Mouse (Mus musculus): ENCODE results near the gene Rybp.
A peak's percentile ranks its signal among the peaks of the same experiment; 100 is the strongest.

Rybp gene

DNA sequence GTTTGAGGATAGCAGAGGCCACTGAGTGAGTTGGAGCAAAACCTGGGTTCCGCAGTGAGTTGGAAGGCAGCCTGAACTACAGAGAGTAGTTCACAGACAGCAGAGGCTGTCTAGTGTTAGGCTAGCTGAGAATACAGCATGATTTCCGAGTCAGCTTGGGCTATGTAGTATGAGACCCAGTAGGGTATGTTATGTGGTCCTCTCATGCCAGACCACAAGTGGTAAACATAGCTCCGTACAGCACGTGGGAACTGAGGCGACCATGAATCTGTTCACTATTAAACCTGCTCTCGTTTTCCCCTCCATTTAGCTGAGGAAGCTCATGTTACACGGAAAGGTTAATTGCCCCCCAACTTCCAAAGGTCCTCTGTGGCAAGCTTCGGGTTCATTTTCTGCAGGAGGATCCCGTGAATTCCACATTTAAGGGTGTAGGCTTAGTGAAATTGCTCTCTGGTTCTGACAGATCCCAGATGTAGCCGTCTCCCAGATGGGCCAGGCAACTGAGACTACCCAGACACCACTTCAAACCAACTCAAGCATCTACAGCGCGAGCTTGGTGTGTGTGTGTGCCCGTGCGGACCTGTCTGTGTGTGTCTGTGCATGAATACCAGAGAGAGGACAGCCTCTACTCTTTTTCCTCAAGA lies 66.2 kb downstream of the Rybp start:
- DNase-seq (ENCODE audit: low read depth, low spot score), result no peak

DNA sequence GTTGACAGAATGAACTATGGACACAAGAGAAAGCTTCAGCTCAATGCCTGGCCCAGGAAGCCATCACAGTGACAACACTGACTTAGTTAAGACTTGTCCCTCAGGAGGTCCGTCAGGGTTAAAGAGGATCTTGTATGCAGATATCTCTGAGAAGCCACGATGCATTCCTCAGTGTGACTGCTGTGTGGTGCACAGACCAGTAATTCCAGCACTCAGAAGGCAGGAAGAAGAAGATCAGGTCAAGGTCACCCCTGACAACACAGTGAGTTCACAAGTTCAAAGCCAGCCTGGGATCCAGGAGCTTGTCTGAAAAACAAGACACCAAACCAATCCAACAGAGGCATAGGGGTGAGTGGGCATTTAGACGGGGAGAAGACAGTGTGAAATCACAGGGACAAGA lies 67.3 kb downstream of the Rybp start:
- no peak for DNase-seq (ENCODE audit: low read depth, low spot score)

DNA sequence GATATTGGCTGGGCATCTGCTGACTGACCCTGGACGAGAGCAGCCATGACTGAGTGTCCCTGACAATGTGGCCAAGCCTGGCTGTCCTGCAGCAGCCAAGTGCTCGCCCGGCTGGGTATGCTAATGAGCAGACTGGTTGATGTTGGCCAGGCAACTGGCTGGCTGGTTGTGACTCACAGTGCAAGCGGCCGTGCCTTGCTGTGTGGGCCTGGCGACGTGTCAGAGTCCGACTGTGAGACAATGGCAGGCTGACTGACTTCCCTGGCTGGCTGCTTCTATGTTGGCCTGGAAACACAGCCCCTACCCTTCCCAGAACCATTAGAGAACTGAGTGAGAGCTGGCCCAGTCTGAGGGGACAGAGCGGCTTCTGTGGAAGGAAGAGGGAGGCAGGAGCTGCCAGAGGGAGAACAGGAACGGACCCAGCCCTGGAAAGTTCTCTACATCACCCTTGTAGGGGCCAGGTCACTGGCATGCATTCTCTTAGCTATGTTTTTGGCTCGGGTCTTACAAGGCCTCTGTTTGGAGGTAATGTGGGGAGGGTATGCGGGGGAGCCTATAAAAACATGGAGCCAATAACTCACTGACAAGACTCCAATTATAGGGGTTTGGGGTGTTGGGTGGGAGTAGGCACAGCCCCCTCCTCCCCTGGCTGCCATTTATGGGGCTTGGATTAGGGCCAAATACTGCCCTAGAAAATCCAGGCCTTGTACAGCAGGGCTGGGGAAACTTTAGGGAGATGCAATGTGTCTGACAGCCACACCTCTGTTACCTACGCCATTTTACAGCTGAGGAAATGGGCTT lies 68.5 kb downstream of the Rybp start:
- peak; percentile 95 for DNase-seq (ENCODE audit: low read depth, low spot score)

DNA sequence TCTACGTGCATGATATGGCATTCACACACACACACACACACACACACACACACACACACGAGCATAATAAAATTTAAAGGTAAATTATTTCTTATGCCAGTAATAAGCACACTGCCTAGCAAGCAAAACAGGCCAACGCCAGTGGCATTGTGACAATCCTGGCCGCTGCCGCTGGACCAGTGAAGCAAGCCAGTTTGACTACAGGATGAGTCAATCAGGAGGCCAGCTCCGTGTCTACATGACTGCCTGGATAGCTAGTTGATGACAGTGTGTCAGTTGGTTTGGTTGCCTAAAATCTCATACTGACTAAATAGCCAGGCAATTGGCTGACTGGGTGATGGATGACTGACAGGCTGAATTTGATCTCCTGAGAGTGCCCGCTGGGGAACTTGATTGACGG lies 69.8 kb downstream of the Rybp start:
- DNase-seq (ENCODE audit: low read depth, low spot score), result no peak

DNA sequence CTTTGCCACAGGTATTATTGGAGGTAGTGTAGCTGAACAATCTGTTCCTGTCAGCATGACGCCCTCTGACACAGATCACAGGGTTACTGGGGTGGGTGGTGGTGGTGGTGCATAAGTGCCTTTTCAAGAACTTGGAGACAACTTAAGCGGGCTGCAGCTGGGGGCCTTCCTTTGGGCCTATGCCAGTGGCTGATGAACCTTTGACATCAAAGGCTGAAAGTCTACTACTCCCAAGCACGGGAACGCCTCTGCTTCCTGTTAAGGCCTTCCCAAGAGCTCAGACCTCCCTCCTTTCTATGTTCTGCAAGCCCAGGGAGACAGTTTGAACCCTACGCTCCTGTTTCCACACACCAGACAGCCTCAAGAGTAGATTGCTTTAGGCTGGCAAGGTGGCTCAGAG lies 70.3 kb downstream of the Rybp start:
- DNase-seq (ENCODE audit: low read depth, low spot score), result no peak

DNA sequence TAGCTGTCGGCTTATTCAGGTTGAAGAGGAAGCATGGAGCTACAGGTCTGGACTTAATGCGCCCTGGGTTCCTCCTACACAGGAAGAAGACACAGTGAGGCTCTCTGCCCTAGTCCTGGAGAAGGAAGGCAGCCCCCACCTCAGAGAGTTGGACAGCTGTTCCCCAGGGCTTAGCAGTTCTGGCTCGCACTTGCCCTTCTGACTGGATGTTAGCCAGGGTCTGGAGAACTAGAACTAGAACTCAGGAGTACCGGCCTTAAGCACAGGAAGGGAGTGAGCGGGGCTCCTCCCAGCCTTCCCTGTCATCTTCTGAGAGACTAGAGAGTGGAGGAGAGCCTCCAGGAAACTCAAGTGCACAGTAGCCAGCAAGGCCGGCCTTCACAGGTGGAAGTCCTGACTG lies 71.5 kb downstream of the Rybp start:
- no peak for DNase-seq (ENCODE audit: low read depth, low spot score)

DNA sequence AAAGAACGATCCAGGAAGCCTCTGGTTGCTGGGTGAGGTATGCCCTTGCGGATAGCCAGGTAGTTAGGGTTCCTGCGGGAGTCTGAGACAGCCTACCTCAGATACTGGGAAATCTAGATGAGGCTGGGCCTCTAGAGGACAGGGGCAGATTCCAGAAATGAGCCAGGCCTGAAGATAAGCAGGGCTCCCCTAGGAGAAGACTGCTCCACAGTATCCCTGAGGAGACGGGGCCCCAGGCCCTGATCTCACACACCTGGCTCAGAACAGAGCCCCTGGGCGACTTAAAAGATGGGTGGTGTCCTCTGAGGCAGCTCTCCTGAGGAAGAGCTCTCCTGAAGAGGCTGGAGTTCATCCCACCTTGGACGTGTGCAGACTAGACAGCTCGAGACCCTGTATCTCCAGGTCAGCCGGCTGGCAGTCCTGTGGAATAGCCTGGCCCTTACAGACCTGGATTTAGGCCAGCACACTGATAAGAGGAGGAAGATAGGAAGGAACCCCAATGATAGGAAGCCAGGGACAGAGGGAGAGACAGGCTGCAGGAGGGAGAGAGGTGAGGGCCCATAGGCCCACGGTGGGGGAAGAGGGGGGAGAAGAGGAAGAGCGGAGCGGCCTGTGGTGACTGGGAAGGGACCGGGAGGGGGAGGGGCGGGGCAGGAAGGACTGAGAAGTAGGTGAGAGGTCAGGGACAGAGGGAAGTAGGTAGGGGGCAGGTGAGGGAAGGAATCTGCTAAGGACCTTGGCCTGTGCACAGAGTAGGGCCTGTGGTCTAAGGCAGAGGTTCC lies 73.0 kb downstream of the Rybp start:
- no peak for DNase-seq (ENCODE audit: low read depth, low spot score)

DNA sequence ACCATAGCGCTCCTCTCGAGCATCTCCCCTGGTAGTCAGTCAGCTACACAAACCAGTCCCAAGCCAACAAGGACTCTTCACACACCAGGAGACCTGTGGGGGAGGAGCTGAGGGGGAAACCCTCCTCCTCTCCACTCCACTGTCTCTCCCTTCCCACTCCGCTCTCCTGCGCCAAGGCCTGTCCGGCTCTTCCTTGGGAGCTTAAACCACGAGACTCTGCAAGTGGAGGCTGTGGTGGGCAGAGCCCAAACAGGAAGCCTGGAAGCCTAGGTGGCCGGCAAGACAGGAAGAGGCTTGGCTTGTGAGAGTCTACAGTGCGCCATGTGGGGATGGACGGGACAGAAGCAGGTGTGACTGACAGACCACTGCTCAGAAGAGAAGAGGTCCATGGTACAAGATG lies 73.7 kb downstream of the Rybp start:
- DNase-seq (ENCODE audit: low read depth, low spot score), result no peak

DNA sequence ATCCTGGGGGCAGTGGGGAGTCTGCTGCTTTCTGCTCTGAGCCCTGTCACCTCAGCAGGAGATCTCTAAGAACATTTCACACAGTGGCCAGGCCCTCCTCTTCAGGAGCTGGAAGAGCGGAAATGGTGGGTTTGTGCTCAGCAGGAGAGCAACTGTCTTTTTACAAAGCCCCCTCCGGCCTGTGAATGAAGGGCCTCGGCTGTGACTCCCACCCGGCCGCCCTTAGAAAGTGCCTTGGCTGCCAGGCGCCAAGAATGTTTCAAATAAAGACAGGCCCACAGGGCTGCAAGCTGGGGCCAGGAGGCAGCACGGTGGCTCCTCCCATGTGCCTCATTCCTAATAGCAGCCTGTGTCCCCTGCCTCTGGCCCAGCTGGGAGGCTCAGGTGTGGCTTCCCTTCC lies 74.5 kb downstream of the Rybp start:
- no peak for DNase-seq (ENCODE audit: low read depth, low spot score)

DNA sequence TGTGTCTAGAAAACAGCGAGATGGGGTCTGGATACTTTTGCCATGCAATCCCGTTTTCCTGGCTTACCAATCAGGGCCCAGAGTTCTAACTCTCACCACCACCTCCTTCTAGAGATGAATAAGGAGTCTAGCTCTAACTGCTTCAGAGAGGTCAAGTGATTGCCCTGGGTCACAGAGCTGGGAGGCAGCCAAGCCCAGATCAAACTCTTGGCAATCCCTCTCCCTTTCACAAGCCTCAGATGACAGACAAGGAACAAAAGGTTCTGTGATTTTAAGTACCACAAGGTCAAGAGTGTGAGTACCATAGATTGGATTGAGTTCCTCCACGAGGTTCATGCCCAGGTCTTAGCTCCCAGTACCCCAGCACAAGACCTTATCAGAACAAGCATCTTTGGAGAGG lies 75.6 kb downstream of the Rybp start:
- no peak for DNase-seq (ENCODE audit: low read depth, low spot score)

DNA sequence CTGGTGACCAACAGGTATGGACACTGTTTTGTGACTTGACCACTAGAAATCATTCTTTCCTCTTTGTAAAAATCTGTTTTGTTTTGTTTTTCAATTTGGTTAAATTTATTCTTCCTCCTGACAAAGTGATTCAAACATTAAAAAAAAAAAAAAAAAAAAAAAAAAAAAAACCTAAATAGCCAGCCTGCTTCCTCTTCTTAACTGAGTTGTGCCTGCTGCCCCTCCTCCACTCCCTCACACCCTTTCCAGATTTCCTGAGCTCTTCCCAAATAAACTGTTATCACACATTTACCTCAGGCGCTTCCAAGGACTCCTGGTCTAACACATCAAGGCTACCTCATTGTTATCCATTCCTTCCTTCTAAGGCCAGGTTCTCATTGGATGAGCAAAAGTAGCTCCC lies 76.8 kb downstream of the Rybp start:
- DNase-seq (ENCODE audit: low read depth, low spot score), result no peak

DNA sequence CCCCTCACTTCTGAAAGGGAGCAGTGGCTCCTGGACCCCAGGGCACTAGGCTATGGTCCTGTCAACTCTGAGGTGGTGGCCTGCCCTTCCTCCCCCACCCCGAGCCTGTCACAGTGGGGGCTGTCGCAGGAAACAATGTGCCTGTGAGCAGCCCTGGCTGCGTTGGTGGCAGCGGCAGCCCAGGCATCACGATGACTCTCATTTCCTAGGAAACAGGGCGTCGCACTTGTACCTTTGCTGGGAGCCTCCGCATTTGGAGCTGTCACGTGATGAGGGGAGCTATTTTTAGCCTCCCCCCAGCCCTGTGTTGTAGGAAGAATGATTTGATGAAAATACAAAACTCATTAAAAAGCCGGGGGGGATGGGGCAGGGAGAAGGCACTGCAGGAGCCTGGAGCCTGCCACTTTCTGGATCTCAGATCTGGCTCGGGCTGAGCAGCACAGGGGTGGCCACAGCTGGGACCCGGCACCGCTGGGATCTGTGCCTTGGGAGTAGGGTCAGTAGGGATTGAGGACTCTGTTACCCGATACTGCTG lies 80.5 kb downstream of the Rybp start:
- DNase-seq (ENCODE audit: low read depth, low spot score), result peak; percentile 95

DNA sequence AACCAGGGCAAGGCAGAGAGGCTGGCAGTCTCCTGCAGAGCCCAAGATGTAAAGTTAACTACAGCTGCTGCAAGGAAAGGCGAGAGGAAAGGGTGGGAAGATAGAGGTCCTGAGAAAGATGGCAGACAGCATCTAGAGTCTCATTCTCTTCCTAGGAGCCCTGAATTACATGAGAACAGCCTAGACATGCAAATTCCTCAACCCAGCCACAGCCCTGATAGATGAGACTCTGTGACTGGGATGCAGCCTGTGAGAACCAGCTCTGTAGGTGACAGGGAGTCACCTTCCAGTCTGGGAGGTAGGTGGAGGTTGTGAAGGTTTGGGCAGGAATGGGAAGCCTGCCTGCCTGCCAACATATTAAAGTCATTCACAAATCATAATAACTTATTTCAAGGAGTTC lies 81.0 kb downstream of the Rybp start:
- no peak for DNase-seq (ENCODE audit: low read depth, low spot score)

DNA sequence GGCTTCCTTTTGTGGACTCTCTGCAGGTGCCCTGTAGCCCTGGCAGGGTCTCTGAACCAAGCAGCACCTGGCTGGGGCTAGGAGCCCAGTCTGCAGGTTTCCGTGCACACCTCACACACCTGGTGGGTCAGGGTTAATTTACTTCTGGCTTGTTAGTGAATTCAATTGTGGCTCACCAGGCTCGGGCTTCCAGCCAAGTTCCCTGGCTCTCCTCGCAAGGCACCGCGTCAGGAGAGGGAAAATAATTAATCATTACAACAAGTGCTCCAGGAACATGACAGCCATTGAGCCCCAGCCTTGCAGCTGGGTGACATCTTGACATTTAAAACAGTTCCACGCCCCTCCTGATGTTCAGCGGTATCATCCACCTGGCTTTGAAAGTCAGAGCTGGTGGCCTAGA lies 82.8 kb downstream of the Rybp start:
- no peak for DNase-seq (ENCODE audit: low read depth, low spot score)

DNA sequence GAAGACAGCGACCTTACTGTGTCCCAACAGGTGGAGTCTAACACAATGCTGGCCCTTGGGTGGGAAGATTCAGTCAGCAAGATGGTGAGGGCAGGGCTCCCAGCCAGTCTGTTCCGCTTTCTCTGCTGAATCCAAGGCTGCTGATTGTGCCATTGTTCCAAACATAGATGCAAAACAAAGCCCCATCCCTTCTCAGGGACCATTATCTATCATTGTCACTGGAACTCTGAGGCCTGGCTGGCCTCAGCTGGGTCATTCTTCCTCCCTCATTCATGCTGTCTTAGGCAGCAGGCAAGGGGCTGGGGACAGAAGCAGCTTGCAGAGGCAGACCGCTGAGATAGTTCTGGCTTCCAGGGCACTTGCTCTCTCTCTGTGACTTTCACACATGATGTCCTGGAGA lies 83.8 kb downstream of the Rybp start:
- peak; percentile 61 for DNase-seq (ENCODE audit: low read depth, low spot score)

DNA sequence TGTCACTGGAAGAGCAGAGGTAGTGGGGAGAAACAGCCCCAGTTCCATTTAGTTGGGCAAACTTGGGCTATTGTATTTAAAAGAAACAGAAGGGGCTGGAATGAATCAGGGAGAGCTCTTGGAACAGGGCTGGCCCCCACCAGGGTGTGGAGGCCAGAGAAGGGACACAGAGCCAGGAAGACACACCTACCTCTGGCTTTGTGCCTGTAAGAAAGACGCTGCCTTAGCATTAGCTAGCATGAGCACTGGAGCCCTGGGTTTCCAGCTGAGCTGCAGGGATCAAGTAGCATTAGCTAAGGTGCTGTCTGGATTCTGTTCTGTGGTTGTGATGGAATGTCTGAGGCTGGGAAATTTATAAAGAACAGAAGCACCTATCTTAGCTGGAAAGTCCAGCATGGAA lies 85.2 kb downstream of the Rybp start:
- DNase-seq (ENCODE audit: low read depth, low spot score), result no peak

DNA sequence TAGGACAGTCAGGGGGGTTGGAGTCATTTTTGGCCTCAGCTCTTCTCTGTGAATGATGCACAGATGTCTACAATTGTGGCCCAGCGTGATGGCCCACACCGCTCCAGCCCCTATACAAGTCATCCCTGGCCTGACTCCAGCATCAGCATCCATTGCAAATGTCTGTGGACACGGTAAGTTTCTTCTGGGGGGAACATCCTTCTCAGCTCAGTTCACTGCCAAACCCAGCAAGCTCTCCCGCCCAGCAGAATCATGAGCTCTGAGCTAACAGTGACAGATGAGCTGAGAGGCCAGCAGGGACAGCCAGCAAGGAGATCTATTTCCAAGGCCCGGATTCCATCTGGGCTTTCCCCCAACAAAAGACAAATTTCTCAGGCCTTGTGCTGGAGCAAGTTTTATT lies 90.2 kb downstream of the Rybp start:
- peak; percentile 47 for DNase-seq (ENCODE audit: low read depth, low spot score)

DNA sequence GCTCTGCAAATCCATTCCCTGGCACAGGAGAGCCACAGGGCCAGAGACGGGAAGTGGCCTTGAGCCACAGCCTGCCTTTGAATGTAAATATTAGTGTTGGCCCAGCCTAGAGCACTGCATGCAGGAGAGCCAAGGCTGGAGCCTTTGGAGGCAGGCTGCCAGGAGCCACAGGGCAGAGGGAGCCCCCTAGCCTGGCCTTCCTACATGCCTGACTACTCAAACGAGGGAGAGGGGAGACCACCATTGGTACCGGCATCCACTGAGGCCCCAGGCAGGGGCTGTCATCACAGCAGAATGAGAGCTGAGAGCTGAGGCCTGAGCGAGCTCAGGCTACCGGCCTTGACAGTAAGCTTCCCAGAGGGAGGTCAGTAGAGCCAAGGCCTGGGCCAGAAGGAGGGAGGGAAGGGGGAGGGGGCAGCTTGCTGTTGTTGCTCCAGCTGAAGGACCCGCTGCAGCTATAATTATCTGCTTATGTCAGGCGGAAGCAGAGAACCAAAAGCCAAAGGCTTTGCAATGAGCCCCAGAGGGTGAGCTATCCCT lies 91.3 kb downstream of the Rybp start:
- peak; percentile 35 for DNase-seq (ENCODE audit: low read depth, low spot score)

DNA sequence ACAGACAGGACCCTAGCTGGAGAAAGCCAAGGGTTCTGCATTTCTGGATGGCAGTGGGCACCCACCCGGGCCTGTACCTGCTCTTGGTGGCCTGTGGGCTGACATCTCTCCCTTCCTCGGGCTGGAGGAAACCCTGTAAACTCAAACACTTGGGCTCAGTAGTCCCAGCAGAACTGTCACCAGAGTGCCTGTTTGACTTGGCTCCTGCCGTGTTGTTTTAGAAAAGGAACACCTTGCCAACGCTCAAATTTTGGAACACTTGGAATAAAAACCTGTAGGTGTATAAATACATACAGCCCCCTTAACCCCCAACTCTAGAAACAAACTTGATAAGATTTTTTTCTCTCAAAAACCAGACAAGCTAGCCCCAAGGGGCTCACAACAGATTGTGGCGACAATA lies 92.2 kb downstream of the Rybp start:
- no peak for DNase-seq (ENCODE audit: low read depth, low spot score)

DNA sequence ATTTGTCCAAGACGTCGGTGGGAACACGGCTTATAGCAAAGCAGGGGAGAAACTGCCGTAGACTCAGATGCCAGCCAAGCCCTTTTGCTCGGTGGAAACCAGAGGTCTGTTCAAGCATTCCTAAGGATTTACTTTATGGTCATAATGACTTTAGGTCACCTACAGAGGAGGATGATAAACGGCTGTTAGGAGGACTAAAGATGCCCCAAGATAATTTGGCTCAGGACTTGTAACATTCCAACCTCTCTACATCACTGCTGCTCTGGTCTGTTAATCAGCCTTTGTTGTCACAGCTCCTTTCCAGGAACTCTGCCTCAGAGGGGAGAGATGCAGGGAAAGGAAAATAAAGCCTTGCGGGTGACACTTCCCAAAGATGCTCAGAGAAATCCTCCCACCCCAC lies 93.5 kb downstream of the Rybp start:
- no peak for DNase-seq (ENCODE audit: low read depth, low spot score)

DNA sequence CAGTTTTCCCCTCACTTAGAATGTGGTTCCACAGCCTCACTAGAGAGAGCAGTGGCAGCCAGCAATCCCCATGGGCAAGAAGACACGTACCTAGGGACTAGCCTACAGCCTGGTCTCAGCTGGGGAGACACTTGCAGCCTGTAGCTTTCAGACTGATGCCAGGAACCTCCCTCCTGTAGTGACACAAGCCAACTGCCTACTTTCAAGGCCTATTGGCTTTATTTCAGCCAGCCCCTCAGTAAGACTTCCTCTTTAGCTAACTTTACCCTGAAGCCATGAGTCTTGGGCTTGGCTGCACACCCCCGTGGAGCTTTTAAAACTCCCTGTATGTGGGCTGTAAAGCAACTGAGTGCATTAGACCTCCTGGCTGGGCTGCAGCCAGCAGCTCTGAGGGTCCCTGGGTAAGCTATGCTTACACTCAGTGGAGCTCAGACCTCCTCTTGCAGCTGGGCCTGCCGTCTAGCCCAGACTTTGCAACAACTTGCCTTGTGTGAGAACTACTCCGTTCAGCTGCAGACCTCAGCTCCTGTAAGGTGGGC lies 94.5 kb downstream of the Rybp start:
- DNase-seq (ENCODE audit: low read depth, low spot score), result no peak

All from brain, adult 2 months (tissue).